Mouse (Mus musculus) G1E (cell line): ENCODE measurements around the gene Ccdc12.

Source experiments
- GATA2 ChIP-seq: IDR thresholded peaks from 2 replicates; pipeline ENCODE4 v1.6.1; 2012; ENCODE audit warnings: low read depth, low read length, inconsistent platforms, borderline replicate concordance
- TAL1 ChIP-seq: conservative IDR thresholded peaks from 2 replicates; pipeline ENCODE4 v1.6.1; 2012; ENCODE audit warnings: low read depth, low read length, inconsistent platforms, mixed read lengths

- TF ChIP-seq TAL1 (no peak), GATA2 (no peak)
Measured at GRCm38 (mm10) chr9:110682255-110682654, 26.0 kb downstream of the Ccdc12 start.
